Mouse (Mus musculus): ENCODE measurements around the gene Cyb5r2.

GRCm38 (mm10) chr7:107702461-107703380 lies 55.1 kb downstream of the Cyb5r2 start:
- no peak for TF ChIP-seq CTCF (IDR thresholded peaks at IDR 0.05; ENCODE audit: control insufficient read depth, insufficient read depth, insufficient read length)
- no peak for TF ChIP-seq MYOG (IDR thresholded peaks at IDR 0.05; ENCODE audit: control insufficient read depth, extremely low read depth, insufficient read length)
- no peak for TF ChIP-seq FOSL1 (IDR thresholded peaks at IDR 0.05; ENCODE audit: insufficient read depth, low read length, poor library complexity, severe bottlenecking)
- TF ChIP-seq MAX (IDR thresholded peaks at IDR 0.05), result no peak
- no peak for TF ChIP-seq USF1 (IDR thresholded peaks at IDR 0.05; ENCODE audit: low read depth)
- TF ChIP-seq MYOD1 (IDR thresholded peaks at IDR 0.05; ENCODE audit: control insufficient read depth, insufficient read length, low read depth), result no peak
